Mouse (Mus musculus): ENCODE results near the gene Thsd4. TPM values are rescaled to one million over a fixed set of nuclear protein-coding genes. Genes with fewer than 3 reads are reported as not detected.

Gene Thsd4
- polyA plus RNA-seq, 1 experiment = 1.3 TPM

GRCm38 (mm10) chr9:60545361-60546096, 23.7 kb upstream of the Thsd4 start:
- Histone ChIP-seq H3ac (ENCODE audit: control insufficient read depth, insufficient read length, low read depth) (no peak overlapping the region), H3K4me3 (ENCODE audit: insufficient read depth, poor library complexity, severe bottlenecking) (no peak overlapping the region), H3K79me2 (ENCODE audit: control insufficient read depth, insufficient read depth) (no peaks in the 10 kb centered on the region), H3K36me3 (ENCODE audit: control insufficient read depth, insufficient read depth) (no peaks in the 10 kb centered on the region), H3K27me3 (ENCODE audit: control insufficient read depth, insufficient read depth, insufficient read length) (no peaks in the 10 kb centered on the region), H3K79me3 (ENCODE audit: low read depth) (no peaks in the 10 kb centered on the region)
- TF ChIP-seq FOSL1 (IDR thresholded peaks at IDR 0.05; ENCODE audit: insufficient read depth, low read length, poor library complexity, severe bottlenecking) (no peak), MYOD1 (IDR thresholded peaks at IDR 0.05; ENCODE audit: control insufficient read depth, insufficient read length, low read depth) (no peak), CTCF (IDR thresholded peaks at IDR 0.05; ENCODE audit: control insufficient read depth, insufficient read depth, insufficient read length) (no peak), CEBPB (IDR thresholded peaks at IDR 0.05; ENCODE audit: low read depth) (no peak), USF1 (IDR thresholded peaks at IDR 0.05; ENCODE audit: low read depth) (no peak), MAX (IDR thresholded peaks at IDR 0.05) (no peak), MYOG (IDR thresholded peaks at IDR 0.05; ENCODE audit: control insufficient read depth, extremely low read depth, insufficient read length) (no peak)

- no peak for TF ChIP-seq MYOD1 (IDR thresholded peaks at IDR 0.05; ENCODE audit: control insufficient read depth, insufficient read length, low read depth)
- no peak for TF ChIP-seq MYOG (IDR thresholded peaks at IDR 0.05; ENCODE audit: control insufficient read depth, extremely low read depth, insufficient read length)
- TF ChIP-seq FOSL1 (IDR thresholded peaks at IDR 0.05; ENCODE audit: insufficient read depth, low read length, poor library complexity, severe bottlenecking) = no peak
- no peak for TF ChIP-seq CEBPB (IDR thresholded peaks at IDR 0.05; ENCODE audit: low read depth)
- TF ChIP-seq MAX (IDR thresholded peaks at IDR 0.05) = no peak
- no peak for TF ChIP-seq USF1 (IDR thresholded peaks at IDR 0.05; ENCODE audit: low read depth)
- TF ChIP-seq CTCF (IDR thresholded peaks at IDR 0.05; ENCODE audit: control insufficient read depth, insufficient read depth, insufficient read length) = no peak
- Histone ChIP-seq H3K4me3 (ENCODE audit: insufficient read depth, poor library complexity, severe bottlenecking) (no peak overlapping the region), H3K36me3 (ENCODE audit: control insufficient read depth, insufficient read depth) (no peaks in the 10 kb centered on the region), H3K79me3 (ENCODE audit: low read depth) (no peaks in the 10 kb centered on the region), H3K27me3 (ENCODE audit: control insufficient read depth, insufficient read depth, insufficient read length) (no peaks in the 10 kb centered on the region), H3ac (ENCODE audit: control insufficient read depth, insufficient read length, low read depth) (no peak overlapping the region), H3K79me2 (ENCODE audit: control insufficient read depth, insufficient read depth) (no peaks in the 10 kb centered on the region)
Measured at GRCm38 (mm10) chr9:60543422-60544015, 21.7 kb upstream of the Thsd4 start.

DNA sequence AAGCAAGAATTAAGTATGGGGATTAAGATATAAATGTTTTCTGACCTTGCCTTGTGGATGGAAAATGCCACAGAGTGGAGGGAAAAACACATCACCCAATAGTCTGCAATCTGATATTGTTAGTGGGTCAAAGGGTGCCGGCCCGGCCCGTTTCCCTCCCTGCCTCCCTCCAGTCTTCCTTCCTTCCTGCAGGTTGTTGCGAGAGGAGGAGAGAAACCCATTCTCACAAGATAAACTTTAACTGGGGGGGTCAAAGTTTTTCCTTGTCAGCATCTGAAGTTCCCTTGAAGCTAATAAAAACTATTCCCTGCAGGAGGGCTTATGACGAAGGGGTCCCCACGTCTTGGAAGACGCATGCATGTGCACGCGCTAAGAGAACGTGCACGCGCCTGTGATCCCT, 8.5 kb upstream of the Thsd4 start:
- TF ChIP-seq FOSL1 (IDR thresholded peaks at IDR 0.05; ENCODE audit: insufficient read depth, low read length, poor library complexity, severe bottlenecking) = no peak
- no peak for TF ChIP-seq CTCF (IDR thresholded peaks at IDR 0.05; ENCODE audit: control insufficient read depth, insufficient read depth, insufficient read length)
- Histone ChIP-seq H3K4me3 (ENCODE audit: insufficient read depth, poor library complexity, severe bottlenecking) (no peak overlapping the region), H3K79me3 (ENCODE audit: low read depth) (no peaks in the 10 kb centered on the region), H3K27me3 (ENCODE audit: control insufficient read depth, insufficient read depth, insufficient read length) (no peaks in the 10 kb centered on the region), H3K79me2 (ENCODE audit: control insufficient read depth, insufficient read depth) (no peaks in the 10 kb centered on the region), H3ac (ENCODE audit: control insufficient read depth, insufficient read length, low read depth) (no peak overlapping the region), H3K36me3 (ENCODE audit: control insufficient read depth, insufficient read depth) (no peaks in the 10 kb centered on the region)

GRCm38 (mm10) chr9:60529348-60530243, 7.8 kb upstream of the Thsd4 start:
- no peak for TF ChIP-seq USF1 (IDR thresholded peaks at IDR 0.05; ENCODE audit: low read depth)
- no peak for TF ChIP-seq MYOD1 (IDR thresholded peaks at IDR 0.05; ENCODE audit: control insufficient read depth, insufficient read length, low read depth)
- no peak for TF ChIP-seq MAX (IDR thresholded peaks at IDR 0.05)
- no peak for TF ChIP-seq CTCF (IDR thresholded peaks at IDR 0.05; ENCODE audit: control insufficient read depth, insufficient read depth, insufficient read length)
- TF ChIP-seq FOSL1 (IDR thresholded peaks at IDR 0.05; ENCODE audit: insufficient read depth, low read length, poor library complexity, severe bottlenecking) = no peak
- no peak for TF ChIP-seq MYOG (IDR thresholded peaks at IDR 0.05; ENCODE audit: control insufficient read depth, extremely low read depth, insufficient read length)
- TF ChIP-seq CEBPB (IDR thresholded peaks at IDR 0.05; ENCODE audit: low read depth) = no peak
- Histone ChIP-seq H3K79me3 (ENCODE audit: low read depth) (no peaks in the 10 kb centered on the region), H3K27me3 (ENCODE audit: control insufficient read depth, insufficient read depth, insufficient read length) (no peaks in the 10 kb centered on the region), H3K36me3 (ENCODE audit: control insufficient read depth, insufficient read depth) (no peaks in the 10 kb centered on the region), H3K4me3 (ENCODE audit: insufficient read depth, poor library complexity, severe bottlenecking) (no peak overlapping the region), H3K79me2 (ENCODE audit: control insufficient read depth, insufficient read depth) (no peaks in the 10 kb centered on the region), H3ac (ENCODE audit: control insufficient read depth, insufficient read length, low read depth) (no peak overlapping the region)

DNA sequence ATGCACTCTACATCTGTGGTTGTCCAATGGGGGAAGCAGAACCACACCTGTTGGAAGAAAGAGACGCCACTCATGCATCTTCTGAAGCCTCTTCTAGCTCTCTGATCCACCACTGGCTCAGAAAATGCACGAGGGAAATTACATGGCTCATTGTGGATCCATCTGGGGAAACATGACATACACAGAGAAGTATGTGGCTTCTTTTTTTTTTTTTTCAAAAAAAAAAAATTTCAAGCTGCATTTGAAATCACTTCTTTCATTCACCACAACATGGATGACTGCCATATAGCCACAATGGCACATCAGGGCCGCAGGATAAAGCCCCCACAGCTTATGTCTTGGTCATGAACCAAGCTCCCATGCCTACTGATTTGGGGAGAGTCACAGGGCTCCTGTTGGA, 6.4 kb upstream of the Thsd4 start:
- H3ac ChIP-seq (ENCODE audit: control insufficient read depth, insufficient read length, low read depth) = no peak overlapping the region
- H3K4me3 ChIP-seq (ENCODE audit: insufficient read depth, poor library complexity, severe bottlenecking) = no peak overlapping the region
- no peaks in the 10 kb centered on the region for H3K79me2 ChIP-seq (ENCODE audit: control insufficient read depth, insufficient read depth)
- no peaks in the 10 kb centered on the region for H3K27me3 ChIP-seq (ENCODE audit: control insufficient read depth, insufficient read depth, insufficient read length)
- no peaks in the 10 kb centered on the region for H3K36me3 ChIP-seq (ENCODE audit: control insufficient read depth, insufficient read depth)
- no peaks in the 10 kb centered on the region for H3K79me3 ChIP-seq (ENCODE audit: low read depth)
- TF ChIP-seq FOSL1 (IDR thresholded peaks at IDR 0.05; ENCODE audit: insufficient read depth, low read length, poor library complexity, severe bottlenecking) = no peak
- TF ChIP-seq USF1 (IDR thresholded peaks at IDR 0.05; ENCODE audit: low read depth) = no peak
- no peak for TF ChIP-seq MYOD1 (IDR thresholded peaks at IDR 0.05; ENCODE audit: control insufficient read depth, insufficient read length, low read depth)
- no peak for TF ChIP-seq CTCF (IDR thresholded peaks at IDR 0.05; ENCODE audit: control insufficient read depth, insufficient read depth, insufficient read length)
- no peak for TF ChIP-seq MYOG (IDR thresholded peaks at IDR 0.05; ENCODE audit: control insufficient read depth, extremely low read depth, insufficient read length)
- TF ChIP-seq MAX (IDR thresholded peaks at IDR 0.05) = no peak
- TF ChIP-seq CEBPB (IDR thresholded peaks at IDR 0.05; ENCODE audit: low read depth) = no peak
